Mouse (Mus musculus) heart, adult 2 months (tissue): ENCODE measurements around the gene Fam53a. TPM values are rescaled to one million over a fixed set of nuclear protein-coding genes. Genes with fewer than 3 reads are reported as not detected.

ENCODE experiments used
- DNase-seq, 2 experiments: peaks; one replicate each; pipeline ENCODE4 v3.0.0; 2021
- H3K27ac ChIP-seq: fragments of 200-600 bp; 2 replicates; pipeline ENCODE4 v1.8.1; 2022
- H3K27me3 ChIP-seq: fragments of 200-500 bp; 2 replicates; pipeline ENCODE4 v1.6.1; 2012; ENCODE audit warnings: mild to moderate bottlenecking, low read length, inconsistent platforms, mixed read lengths; ENCODE audit not compliant: control insufficient read depth, insufficient read depth
- H3K36me3 ChIP-seq: fragments of 200-500 bp; 2 replicates; pipeline ENCODE4 v1.6.1; 2012; ENCODE audit warnings: low read length, inconsistent platforms; ENCODE audit not compliant: control insufficient read depth, insufficient read depth
- H3K4me1 ChIP-seq: fragments of 200-500 bp; 2 replicates; pipeline ENCODE4 v1.6.1; 2011; ENCODE audit warnings: low read length; ENCODE audit not compliant: control insufficient read depth, insufficient read depth
- H3K4me3 ChIP-seq: fragments of 200-600 bp; 2 replicates; pipeline ENCODE4 v1.8.1; 2022
- H3K79me2 ChIP-seq: fragments of 200-500 bp; replicated peaks from 2 replicates; pipeline ENCODE4 v1.6.1; 2012; ENCODE audit warnings: mild to moderate bottlenecking, inconsistent platforms, low read length, moderate library complexity, mixed read lengths; ENCODE audit not compliant: control insufficient read depth, insufficient read depth
- H3K9ac ChIP-seq: fragments of 200-500 bp; 2 replicates; pipeline ENCODE4 v1.6.1; 2012; ENCODE audit warnings: low read depth, mild to moderate bottlenecking, control low read depth, inconsistent platforms, low read length, mixed read lengths
- CTCF ChIP-seq: fragments of 200-600 bp; IDR thresholded peaks from 2 replicates; pipeline ENCODE4 v1.8.1; 2022; ENCODE audit warnings: antibody characterized with exemption, mild to moderate bottlenecking, moderate library complexity
- EP300 ChIP-seq: fragments of 200-500 bp; IDR thresholded peaks from 2 replicates; pipeline ENCODE4 v1.6.1; 2011; ENCODE audit warnings: low read depth, low read length, control low read depth; ENCODE audit not compliant: insufficient read depth
- POLR2A ChIP-seq: fragments of 200-500 bp; IDR thresholded peaks from 2 replicates; pipeline ENCODE4 v1.6.1; 2011; ENCODE audit warnings: mild to moderate bottlenecking, low read depth, low read length, control low read depth; ENCODE audit not compliant: insufficient read depth
- WGBS: fragments of 180-500 bp; shearing (Covaris S2); methylation state at CpG from one replicate; pipeline ENCODE4 v1.1.7; 2018; 5-methylcytosine and 5-hydroxymethylcytosine counted together
- intact Hi-C: fragments of 180-260 bp; cut with DNase I; formaldehyde crosslinking; loops from one replicate; pipeline ENCODE4 v1.15.1; 2025
- polyA plus RNA-seq: library from polyadenylated mRNA; depleted of rRNA; stranded (reverse); fragments of >200 nt; gene quantifications from 2 replicates; pipeline ENCODE4 v1.2.3, GENCODE M21; 2012
- total RNA-seq, 2 experiments: library from RNA; stranded (reverse); gene quantifications; 2 replicates each; pipeline ENCODE4 v1.2.3; 2021

Fam53a gene
- total and polyA plus RNA-seq, 3 experiments = 22.8 to 26.9 (median 26.1) TPM

DNA sequence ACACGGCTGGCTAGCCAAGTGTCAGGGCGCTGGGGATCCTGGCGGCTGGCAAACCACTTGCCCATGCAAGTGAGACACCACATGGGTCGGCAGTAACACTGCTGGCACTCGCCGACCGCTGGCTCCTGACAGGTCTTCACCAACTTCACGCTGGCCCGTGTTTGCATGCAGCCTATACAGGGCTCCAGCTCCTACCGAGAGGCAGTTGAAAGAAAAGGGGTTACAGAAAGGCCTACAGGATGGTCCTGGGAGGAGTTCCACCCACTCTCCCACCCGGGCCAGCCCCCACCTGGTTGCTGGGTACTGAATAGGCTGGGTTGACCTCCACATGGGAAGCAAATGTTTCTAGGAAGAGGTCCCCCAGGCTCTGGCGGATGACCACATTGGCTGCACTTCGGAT lies 25.0 kb upstream of the Fam53a start:
- Histone ChIP-seq H3K4me1 (peaks cover 8% of the 10 kb centered on the region), H3K4me3 (no peak overlapping the region), H3K36me3 (peaks cover 10% of the 10 kb centered on the region; the same call in 1 of the 2 replicates), H3K27ac (no peak overlapping the region), H3K9ac (no peak overlapping the region), H3K79me2 (no peaks in the 10 kb centered on the region), H3K27me3 (no peaks in the 10 kb centered on the region)
- 94% methylated on average over 13 of the region's 13 CpGs for WGBS
- intact Hi-C loops = loop anchor here (10.0 kb wide), 2 partner anchors 530 to 710 kb away; partner anchors contain the start of genes Fam193a and Mxd4
- no peak for DNase-seq
- TF ChIP-seq EP300 (no peak), CTCF (no peak), POLR2A (no peak)

DNA sequence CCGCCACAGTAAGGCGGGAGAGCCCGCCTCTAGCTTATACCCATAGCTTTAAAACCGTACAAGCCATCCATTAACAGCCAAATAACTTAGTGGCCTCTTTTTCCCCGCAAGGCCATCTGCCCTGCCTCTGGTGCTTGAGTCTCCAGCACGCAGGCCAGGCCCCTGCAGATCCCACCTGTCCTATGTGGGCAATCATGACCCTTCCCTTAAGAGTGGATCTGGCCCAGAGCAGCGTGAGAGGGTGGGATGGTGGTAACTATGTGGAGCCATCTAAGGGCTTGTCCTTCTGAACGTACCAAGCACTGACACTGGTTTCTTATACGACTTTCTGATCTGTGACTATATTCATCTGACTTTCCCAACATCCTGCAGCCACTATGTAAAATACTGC lies 23.3 kb upstream of the Fam53a start:
- WGBS = 5% methylated on average over 9 of the region's 9 CpGs
- Histone ChIP-seq H3K27ac (peak overlapping the region; percentile 5; the same call in 1 of the 2 replicates), H3K4me3 (peak overlapping the region; percentile 27; the same call in 1 of the 2 replicates), H3K4me1 (peaks cover 8% of the 10 kb centered on the region), H3K9ac (peak overlapping the region; percentile 20), H3K36me3 (peaks cover 10% of the 10 kb centered on the region; the same call in 1 of the 2 replicates), H3K27me3 (no peaks in the 10 kb centered on the region), H3K79me2 (no peaks in the 10 kb centered on the region)
- TF ChIP-seq CTCF (no peak), POLR2A (no peak), EP300 (no peak)
- DNase-seq = no peak
- intact Hi-C loops = loop anchor here (10.0 kb wide), 2 partner anchors 532 to 712 kb away; partner anchors contain the start of genes Fam193a and Mxd4

DNA sequence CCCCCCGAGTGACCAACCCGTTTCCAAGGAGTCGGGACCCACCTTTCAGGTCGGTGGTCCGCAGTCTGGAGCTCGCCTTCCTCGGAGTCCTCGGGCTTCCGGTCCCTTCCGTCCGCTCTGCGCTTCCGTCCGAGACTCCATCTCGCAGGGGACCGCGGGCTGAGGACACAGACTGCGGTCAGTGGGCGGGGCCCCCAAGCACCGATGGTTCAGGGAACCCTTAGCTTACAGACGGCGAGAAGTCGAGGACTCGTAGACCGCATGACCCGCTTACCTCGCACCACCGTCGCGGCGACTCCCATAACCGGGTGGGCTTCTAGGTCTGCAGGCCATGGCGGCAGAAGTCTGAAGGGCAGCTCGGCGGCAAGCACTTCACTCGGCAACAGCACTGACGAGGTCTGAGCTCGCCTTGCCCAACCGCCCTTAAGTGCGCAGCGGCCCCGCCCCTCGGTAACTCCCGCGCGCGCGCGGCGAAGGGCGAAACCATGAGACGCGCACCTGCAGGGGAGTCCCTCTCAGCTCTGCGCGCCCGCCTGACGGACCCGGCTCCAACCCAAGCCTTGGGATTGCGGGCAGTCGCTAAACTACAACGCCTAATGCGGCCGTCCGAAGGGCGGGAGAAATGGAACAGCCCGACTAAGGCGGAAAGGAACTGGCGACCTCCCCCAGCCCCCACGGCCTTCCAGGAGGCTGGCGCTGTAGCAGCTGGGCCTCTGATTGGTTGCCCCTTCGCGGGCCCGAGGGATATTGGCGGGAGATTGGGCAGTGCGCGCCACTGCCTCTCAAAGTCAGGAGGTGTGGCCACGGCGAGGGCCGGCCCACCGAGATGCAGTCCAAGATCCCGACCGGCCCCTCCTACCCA lies 22.7 kb upstream of the Fam53a start, which contains the start of gene Slbp:
Slbp (minus strand) TSS at position 654 of the 862 bp plus-strand sequence.
- Histone ChIP-seq H3K27ac (peak within 1 kb of the TSS; percentile 100), H3K27me3 (no peaks in the 10 kb centered on the region), H3K9ac (peak within 1 kb of the TSS; percentile 65), H3K4me3 (peak within 1 kb of the TSS; percentile 73), H3K79me2 (no peaks in the 10 kb centered on the region), H3K4me1 (peaks cover 8% of the 10 kb centered on the region), H3K36me3 (peaks cover 11% of the 10 kb centered on the region; the same call in 1 of the 2 replicates)
- intact Hi-C loops = loop anchor here (2.0 to 10.0 kb wide), 3 partner anchors 21 to 713 kb away; partner anchors contain the start of genes Fam193a and Mxd4
- DNase-seq = peak; percentile 95 to 98
- peak; percentile 99 for TF ChIP-seq POLR2A
- TF ChIP-seq CTCF = 0 out of 2 replicates have a peak, but pooled peaks have one; percentile 6
- peak; percentile 27; the same call in 1 of the 2 replicates for TF ChIP-seq EP300
- under 1% methylated on average over 82 of the region's 82 CpGs for WGBS

DNA sequence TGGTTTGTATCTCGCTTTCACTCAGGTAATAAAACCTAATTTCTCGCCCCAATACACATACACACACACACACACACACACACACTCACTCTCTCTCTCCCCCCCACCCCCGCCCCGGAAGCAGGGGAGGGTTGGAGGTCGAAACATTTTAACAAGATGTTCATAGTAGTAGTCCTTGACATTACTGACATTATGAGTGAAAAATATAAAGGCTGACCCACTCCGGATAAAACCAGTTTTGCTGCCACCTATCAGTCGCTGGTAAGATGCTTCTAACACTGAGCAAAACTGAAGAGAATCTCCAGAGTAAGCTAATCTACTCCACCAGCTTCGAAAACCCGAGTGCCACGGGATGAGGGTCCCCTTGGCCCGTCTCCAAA lies 22.1 kb upstream of the Fam53a start:
- H3K27me3 ChIP-seq = no peaks in the 10 kb centered on the region
- peak overlapping the region; percentile 73 for H3K4me3 ChIP-seq
- H3K4me1 ChIP-seq = peaks cover 3% of the 10 kb centered on the region
- H3K27ac ChIP-seq = peak overlapping the region; percentile 100
- no peaks in the 10 kb centered on the region for H3K79me2 ChIP-seq
- H3K9ac ChIP-seq = peak overlapping the region; percentile 65
- no peak for DNase-seq
- TF ChIP-seq CTCF = no peak
- TF ChIP-seq POLR2A = no peak
- no peak for TF ChIP-seq EP300
- peaks cover 11% of the 10 kb centered on the region; the same call in 1 of the 2 replicates for H3K36me3 ChIP-seq
- WGBS = under 1% methylated on average over 11 of the region's 11 CpGs
- intact Hi-C loops = loop anchor here (2.0 to 10.0 kb wide), 3 partner anchors 21 to 713 kb away; partner anchors contain the start of genes Fam193a and Mxd4

DNA sequence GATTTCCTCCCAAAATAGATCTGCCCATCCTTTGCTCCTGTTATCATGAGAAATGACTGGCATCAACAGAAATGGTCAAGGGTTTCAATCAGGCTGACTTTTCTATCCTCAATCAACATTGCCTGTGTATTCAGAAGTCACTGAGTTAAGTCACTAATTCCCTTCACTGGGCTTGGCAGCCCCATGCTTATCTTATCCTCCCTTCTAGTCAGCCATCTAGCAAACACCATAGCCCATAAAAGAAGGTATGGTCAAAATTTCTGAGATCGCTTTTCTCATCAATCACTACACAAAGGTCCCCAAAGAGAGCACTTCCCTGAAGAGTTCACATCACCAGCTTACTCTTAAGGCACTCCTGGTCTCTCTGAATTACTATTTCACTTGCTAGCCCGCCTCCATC lies 21.6 kb upstream of the Fam53a start:
- Histone ChIP-seq H3K36me3 (peaks cover 11% of the 10 kb centered on the region; the same call in 1 of the 2 replicates), H3K79me2 (0 out of 2 replicates have a peak, but pooled peaks cover 3% of the 10 kb centered on the region), H3K4me3 (peak overlapping the region; percentile 73), H3K4me1 (peaks cover 2% of the 10 kb centered on the region), H3K9ac (no peak overlapping the region), H3K27ac (peak overlapping the region; percentile 100), H3K27me3 (no peaks in the 10 kb centered on the region)
- DNase-seq = no peak
- intact Hi-C loops = loop anchor here (2.0 to 10.0 kb wide), 3 partner anchors 20 to 714 kb away; partner anchors contain the start of genes Fam193a and Mxd4
- TF ChIP-seq POLR2A (no peak), CTCF (no peak), EP300 (no peak)
- 11% methylated on average over 2 of the region's 2 CpGs for WGBS
